Mouse (Mus musculus) lung, postnatal 0 days (tissue): ENCODE results near the gene Opcml. TPM values are rescaled to one million over a fixed set of nuclear protein-coding genes. Genes with fewer than 3 reads are reported as not detected.

Experiments
- ATAC-seq: fragments of 200-750 bp; cut with Nextera tagmentation; 2 replicates; pipeline ENCODE4 v1.8.0; 2017; ENCODE audit warnings: moderate library complexity
- DNase-seq: peaks from one replicate; pipeline ENCODE4 v3.0.0-alpha.2; 2016; ENCODE audit warnings: low spot score
- H3K27ac ChIP-seq: fragments of 300-500 bp; sonication (generic); 2 replicates; pipeline ENCODE4 v1.5.1; 2014; ENCODE audit warnings: antibody characterized with exemption, mild to moderate bottlenecking, low read length, mixed read lengths
- H3K27me3 ChIP-seq: fragments of 300-500 bp; sonication (generic); replicated peaks from 2 replicates; pipeline ENCODE4 v1.6.1; 2014; ENCODE audit warnings: low read length, mixed read lengths; ENCODE audit not compliant: insufficient read depth
- H3K36me3 ChIP-seq: fragments of 300-500 bp; sonication (generic); 2 replicates; pipeline ENCODE4 v1.6.1; 2014; ENCODE audit warnings: low read length, mixed read lengths; ENCODE audit not compliant: insufficient read depth
- H3K4me1 ChIP-seq: fragments of 300-500 bp; sonication (generic); 2 replicates; pipeline ENCODE4 v1.6.1; 2014; ENCODE audit warnings: antibody characterized with exemption, low read depth, low read length, mixed read lengths; ENCODE audit not compliant: insufficient read depth
- H3K4me2 ChIP-seq: fragments of 300-500 bp; sonication (generic); replicated peaks from 2 replicates; pipeline ENCODE4 v1.6.1; 2014; ENCODE audit warnings: low read depth, mild to moderate bottlenecking, low read length, moderate library complexity, mixed read lengths
- H3K4me3 ChIP-seq: fragments of 300-500 bp; sonication (generic); 2 replicates; pipeline ENCODE4 v1.5.1; 2014; ENCODE audit warnings: low read depth, low read length
- H3K9ac ChIP-seq: fragments of 300-500 bp; sonication (generic); replicated peaks from 2 replicates; pipeline ENCODE4 v1.6.1; 2014; ENCODE audit warnings: low read depth, mild to moderate bottlenecking
- H3K9me3 ChIP-seq: fragments of 300-500 bp; sonication (generic); 2 replicates; pipeline ENCODE4 v1.6.1; 2016; ENCODE audit warnings: low read length, mixed read lengths
- CTCF ChIP-seq: IDR thresholded peaks from 2 replicates; pipeline ENCODE4 v1.5.1; 2016; ENCODE audit warnings: antibody characterized with exemption, mild to moderate bottlenecking
- EP300 ChIP-seq: IDR thresholded peaks from 2 replicates; pipeline ENCODE4 v1.6.1; 2016; ENCODE audit warnings: antibody characterized with exemption, mild to moderate bottlenecking, control low read depth
- WGBS: fragments of 180-500 bp; shearing (Covaris S2); extraction: QIAGEN DNeasy Blood & Tissue Kit; methylation state at CpG from one replicate; pipeline ENCODE4 v1.1.7; 2014; 5-methylcytosine and 5-hydroxymethylcytosine counted together
- polyA plus RNA-seq: library from polyadenylated mRNA; unstranded; fragments of >200 nt; fragmentation: Nextera tagmentation; extraction: Ambion mirVana; gene quantifications from 2 replicates; pipeline ENCODE4 v1.2.1, GENCODE M21; 2015

Gene Opcml
- polyA plus RNA-seq, 1 experiment from 2014 or later: 2.5 TPM

DNA sequence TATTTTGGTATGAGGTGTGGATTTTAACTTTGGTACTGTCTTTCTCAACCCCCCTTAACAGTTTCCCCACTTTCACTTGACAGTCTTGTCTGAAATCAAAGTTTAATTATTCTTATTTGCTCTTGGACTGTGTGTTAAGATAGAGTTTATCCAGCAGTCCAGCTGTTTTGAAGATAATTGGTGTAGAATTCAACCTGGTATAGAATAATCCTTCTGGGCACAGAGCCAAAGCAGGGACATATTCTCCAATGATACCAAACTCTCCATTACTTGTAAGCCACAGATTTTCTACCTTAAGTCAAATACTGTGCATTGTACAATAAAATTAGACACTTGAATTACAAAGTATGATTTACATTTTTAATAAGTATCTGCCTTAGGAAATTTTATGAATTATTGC lies 852.2 kb downstream of the Opcml start:
- Histone ChIP-seq H3K27me3 (no peaks in the 10 kb centered on the region), H3K4me1 (no peaks in the 10 kb centered on the region), H3K4me3 (no peak overlapping the region), H3K9me3 (no peaks in the 10 kb centered on the region), H3K27ac (no peak overlapping the region), H3K36me3 (no peaks in the 10 kb centered on the region), H3K9ac (no peak overlapping the region), H3K4me2 (no peak overlapping the region)
- DNase-seq: no peak
- no peak for ATAC-seq
- TF ChIP-seq CTCF: no peak
- no peak for TF ChIP-seq EP300

DNA sequence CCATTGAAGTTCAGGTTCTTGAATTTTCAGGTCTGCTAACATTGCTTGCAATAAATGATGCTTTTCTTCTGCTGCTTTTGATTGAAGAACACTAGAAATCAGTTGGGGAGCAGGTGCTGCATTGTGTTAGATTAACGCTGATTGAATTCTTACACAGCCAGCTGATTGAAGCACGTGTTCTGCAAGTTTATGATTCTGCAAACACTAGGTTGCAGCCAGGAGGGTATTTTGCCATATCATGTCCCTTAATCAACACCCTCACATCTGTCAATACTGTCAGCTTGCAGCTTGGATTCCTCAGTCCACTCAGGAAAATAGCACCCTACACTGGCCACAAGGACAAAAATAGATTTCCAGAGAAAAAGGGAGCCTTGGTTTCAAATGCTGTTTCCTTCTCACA lies 853.5 kb downstream of the Opcml start:
- Histone ChIP-seq H3K9ac (no peak overlapping the region), H3K4me2 (no peak overlapping the region), H3K9me3 (no peaks in the 10 kb centered on the region), H3K4me1 (no peaks in the 10 kb centered on the region), H3K4me3 (no peak overlapping the region), H3K27me3 (no peaks in the 10 kb centered on the region), H3K36me3 (no peaks in the 10 kb centered on the region), H3K27ac (no peak overlapping the region)
- ATAC-seq (no peak), DNase-seq (no peak)
- no peak for TF ChIP-seq EP300
- no peak for TF ChIP-seq CTCF
- WGBS: 62% methylated on average over 2 of the region's 2 CpGs

DNA sequence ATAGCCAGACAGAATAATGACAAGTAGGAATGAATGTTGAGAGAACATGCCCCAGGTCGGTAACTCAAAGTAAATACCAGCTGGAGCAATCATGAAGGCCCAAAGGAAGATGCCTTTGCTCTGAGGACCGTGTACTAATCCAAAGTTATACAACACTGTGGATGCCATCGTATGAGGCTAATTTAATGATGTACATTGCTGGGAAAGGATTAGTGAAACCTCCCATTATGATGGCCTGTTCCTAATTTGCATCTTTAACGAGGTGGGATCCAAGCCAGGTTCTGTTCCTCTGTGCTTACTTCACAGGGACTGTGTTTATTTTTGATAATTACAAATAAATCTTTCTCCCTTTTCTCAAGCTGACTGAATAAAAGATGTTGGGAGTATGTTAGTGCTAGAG lies 859.5 kb downstream of the Opcml start:
- H3K27me3 ChIP-seq: no peaks in the 10 kb centered on the region
- no peak overlapping the region for H3K27ac ChIP-seq
- no peaks in the 10 kb centered on the region for H3K36me3 ChIP-seq
- H3K9me3 ChIP-seq: no peaks in the 10 kb centered on the region
- no peak for DNase-seq
- no peaks in the 10 kb centered on the region for H3K4me1 ChIP-seq
- H3K9ac ChIP-seq: no peak overlapping the region
- no peak for ATAC-seq
- TF ChIP-seq EP300 (no peak), CTCF (no peak)
- no peak overlapping the region for H3K4me3 ChIP-seq
- H3K4me2 ChIP-seq: no peak overlapping the region
- WGBS: 65% methylated on average over 4 of the region's 4 CpGs

DNA sequence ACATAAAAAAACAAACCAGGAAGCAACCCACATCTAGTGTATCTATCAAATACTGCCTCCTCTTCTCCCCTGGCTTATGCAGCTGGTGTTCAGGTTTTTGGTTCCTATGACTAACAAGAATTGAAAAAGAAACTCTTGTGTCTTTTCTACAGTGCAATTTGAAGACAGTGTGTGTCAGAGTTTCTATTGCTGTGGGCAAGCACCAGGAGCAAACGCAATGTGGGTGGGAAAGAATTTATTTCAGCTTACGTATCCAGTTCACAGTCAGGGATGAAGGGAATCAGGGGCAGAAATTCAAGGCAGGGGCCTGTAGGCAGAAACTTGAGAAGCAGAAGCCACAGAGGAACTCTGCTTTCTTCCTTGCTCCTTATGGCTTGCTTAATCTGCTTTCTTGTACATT lies 869.4 kb downstream of the Opcml start:
- H3K4me2 ChIP-seq: no peak overlapping the region
- no peaks in the 10 kb centered on the region for H3K9me3 ChIP-seq
- TF ChIP-seq CTCF: no peak
- no peak for TF ChIP-seq EP300
- WGBS: 90% methylated on average over 2 of the region's 2 CpGs
- no peak overlapping the region for H3K27ac ChIP-seq
- no peak overlapping the region for H3K4me3 ChIP-seq
- DNase-seq (no peak), ATAC-seq (no peak)
- no peaks in the 10 kb centered on the region for H3K27me3 ChIP-seq
- no peaks in the 10 kb centered on the region for H3K4me1 ChIP-seq
- no peak overlapping the region for H3K9ac ChIP-seq
- H3K36me3 ChIP-seq: no peaks in the 10 kb centered on the region

DNA sequence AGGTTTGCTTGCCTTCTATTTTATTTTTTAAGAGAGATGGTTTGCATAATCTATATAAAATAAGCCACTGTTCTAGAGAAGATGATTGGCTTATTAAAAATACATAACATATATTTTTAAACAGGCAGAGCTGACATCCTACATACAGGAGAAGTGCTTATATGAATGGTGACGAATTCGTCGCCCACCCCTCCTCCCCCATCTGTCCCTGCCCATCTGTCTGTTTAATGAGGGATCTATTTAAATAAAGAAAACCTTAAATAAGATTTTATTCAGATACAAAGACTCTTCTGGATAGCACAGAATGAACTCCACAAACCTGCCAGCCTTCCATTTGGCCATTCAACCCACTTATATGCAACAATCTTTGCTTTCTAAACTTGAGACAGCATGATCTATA lies 872.3 kb downstream of the Opcml start:
- no peak overlapping the region for H3K27ac ChIP-seq
- H3K4me1 ChIP-seq: no peaks in the 10 kb centered on the region
- H3K9ac ChIP-seq: no peak overlapping the region
- ATAC-seq (no peak), DNase-seq (no peak)
- H3K9me3 ChIP-seq: no peaks in the 10 kb centered on the region
- H3K4me2 ChIP-seq: no peak overlapping the region
- WGBS: 90% methylated on average over 3 of the region's 3 CpGs
- no peak for TF ChIP-seq EP300
- TF ChIP-seq CTCF: no peak
- H3K36me3 ChIP-seq: no peaks in the 10 kb centered on the region
- no peaks in the 10 kb centered on the region for H3K27me3 ChIP-seq
- no peak overlapping the region for H3K4me3 ChIP-seq

DNA sequence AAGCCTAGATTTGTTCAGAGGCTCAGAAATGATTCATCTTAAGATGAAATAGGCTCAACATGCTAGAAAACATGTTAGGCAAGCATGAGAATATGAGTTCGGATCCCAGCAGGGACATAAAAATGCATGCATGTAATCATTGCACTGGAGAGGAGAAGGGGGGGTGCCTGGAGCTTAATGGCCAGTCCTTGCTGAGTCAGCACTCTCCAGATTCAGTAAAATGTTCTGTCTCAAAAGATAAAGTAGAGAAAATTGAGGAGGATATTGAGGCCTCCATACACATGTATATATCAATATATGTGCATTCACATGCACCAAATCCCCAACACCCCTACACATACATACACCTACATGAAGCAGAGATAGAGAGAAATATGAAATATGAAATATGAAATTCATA lies 889.7 kb downstream of the Opcml start:
- Histone ChIP-seq H3K9me3 (no peaks in the 10 kb centered on the region), H3K4me3 (no peak overlapping the region), H3K4me1 (no peaks in the 10 kb centered on the region), H3K27me3 (no peaks in the 10 kb centered on the region), H3K27ac (no peak overlapping the region), H3K9ac (no peak overlapping the region), H3K4me2 (no peak overlapping the region), H3K36me3 (no peaks in the 10 kb centered on the region)
- TF ChIP-seq CTCF: no peak
- no peak for TF ChIP-seq EP300
- DNase-seq (no peak), ATAC-seq (no peak)
- 81% methylated on average over 1 of the region's 1 CpGs for WGBS
